ENCODE assay signal across 10 mouse cellular contexts in genomic region chr8:109458580-109458979, GRCm38 (mm10). TPM values are rescaled to one million over a fixed set of nuclear protein-coding genes. Genes with fewer than 3 reads are reported as not detected.
DNase-seq lines count a peak whose midpoint lies in the region; ATAC-seq and TF ChIP-seq lines count a peak whose summit lies in the region.
"Had no signal": no experiment of that assay in that cellular context is flagged by ENCODE, and none has a peak within 500 bp of the region (broad histone marks: within the 10 kb centered on the region; RNA-seq: fewer than 3 reads in every experiment).

No protein-coding gene starts in this region.

- no peaks in the 10 kb centered on the region for H3K79me2 ChIP-seq in liver, adult 2 months (ENCODE audit: control insufficient read depth, insufficient read depth, low read length)

- no peaks in the 10 kb centered on the region for H3K36me3 ChIP-seq in embryonic facial prominence, embryonic 13.5 days
- H3K36me3 ChIP-seq in embryonic facial prominence, embryonic 10.5 days (replicated peaks) = no peaks in the 10 kb centered on the region
- H3K36me3 ChIP-seq in liver, adult 2 months (ENCODE audit: control insufficient read depth, insufficient read depth, low read length) = no peaks in the 10 kb centered on the region

- no peaks in the 10 kb centered on the region for H3K9me3 ChIP-seq in embryonic facial prominence, embryonic 13.5 days
- H3K9me3 ChIP-seq in embryonic facial prominence, embryonic 10.5 days = no peaks in the 10 kb centered on the region

- no peak for TF ChIP-seq POLR2A in liver, adult 2 months (IDR thresholded peaks at IDR 0.05; ENCODE audit: extremely low read depth, insufficient read depth, low read length)

- peak overlapping the region; percentile 12; the same call in 1 of the 2 replicates for H3K4me2 ChIP-seq in embryonic facial prominence, embryonic 13.5 days

- intact Hi-C loops in left cerebral cortex, postnatal 25 days (cut with DNase I) = no loop called here

- H3K9ac ChIP-seq in embryonic facial prominence, embryonic 13.5 days = no peak overlapping the region
- no peak overlapping the region for H3K9ac ChIP-seq in liver, adult 2 months (ENCODE audit: low read depth, low read length)

- no peaks in the 10 kb centered on the region for H3K27me3 ChIP-seq in embryonic facial prominence, embryonic 13.5 days
- no peaks in the 10 kb centered on the region for H3K27me3 ChIP-seq in embryonic facial prominence, embryonic 10.5 days (replicated peaks; ENCODE audit: low read depth, poor library complexity, severe bottlenecking)
- no peaks in the 10 kb centered on the region for H3K27me3 ChIP-seq in liver, adult 2 months (ENCODE audit: control insufficient read depth, insufficient read depth, low read length)

- peaks cover 6% of the 10 kb centered on the region for H3K4me1 ChIP-seq in embryonic facial prominence, embryonic 13.5 days
- peaks cover 4% of the 10 kb centered on the region for H3K4me1 ChIP-seq in embryonic facial prominence, embryonic 10.5 days
- H3K4me1 ChIP-seq in liver, adult 2 months (ENCODE audit: control insufficient read depth, insufficient read depth, low read length) = no peaks in the 10 kb centered on the region

- no peak overlapping the region for H3K27ac ChIP-seq in embryonic facial prominence, embryonic 13.5 days
- no peak overlapping the region for H3K27ac ChIP-seq in embryonic facial prominence, embryonic 10.5 days (replicated peaks)
- H3K27ac ChIP-seq in liver, adult 2 months (replicated peaks; ENCODE audit: insufficient read depth, low read depth, low read length) = no peak overlapping the region
- H3K27ac ChIP-seq: kidney, postnatal 0 days had no signal

- WGBS in embryonic facial prominence, embryonic 13.5 days = 75% methylated on average over 12 of the region's 12 CpGs
- 77% methylated on average over 12 of the region's 12 CpGs for WGBS in embryonic facial prominence, embryonic 10.5 days
- 66% methylated on average over 12 of the region's 12 CpGs for WGBS in liver, adult 2 months

- TF ChIP-seq CTCF in liver, adult 2 months (IDR thresholded peaks at IDR 0.05; ENCODE audit: low read depth, low read length) = no peak

- no peak for ATAC-seq in embryonic facial prominence, embryonic 13.5 days (ENCODE audit: insufficient number of reproducible peaks, insufficient read depth, low FRiP score, low TSS enrichment, low read depth)

- H3K4me3 ChIP-seq in embryonic facial prominence, embryonic 13.5 days = no peak overlapping the region
- H3K4me3 ChIP-seq in embryonic facial prominence, embryonic 10.5 days = no peak overlapping the region
- 0 out of 2 replicates have a peak overlapping the region, but pooled peaks have one; percentile 3 for H3K4me3 ChIP-seq in liver, adult 2 months (ENCODE audit: insufficient read depth, low read depth, low read length)

- no peak for DNase-seq in embryonic facial prominence, embryonic 10.5 days (ENCODE audit: low spot score)
- no peak for DNase-seq in liver, adult 2 months (ENCODE audit: extremely low read depth, low read depth, low spot score)
- DNase-seq in liver = no peak
- DNase-seq in adrenal gland, postnatal 25 days = peak; percentile 42
- DNase-seq in left cerebral cortex, postnatal 25 days (ENCODE audit: low spot score in 2 of 2) = peak; percentile 31 to 39
- DNase-seq in embryo, embryonic 10.5 days (ENCODE audit: low spot score) = no peak
- no peak for DNase-seq in layer of hippocampus, postnatal 36 days

RNA-seq across cellular contexts. Expression of gene Pmfbp1, which starts 35.2 kb away (rescaled TPM):
- 0.14 TPM in 1 of 2 replicates, not detected in the other for polyA plus RNA-seq in embryonic facial prominence, embryonic 13.5 days (2015; fragmentation: Nextera tagmentation; extraction: Ambion mirVana)
- polyA plus RNA-seq in embryonic facial prominence, embryonic 10.5 days (2016; fragmentation: Nextera tagmentation; extraction: Ambion mirVana) = 0.16 and 0.19 TPM in 2 replicates
- total RNA-seq in liver, adult 2 months (2014; rRNA removed) = not detected in 2 replicates
- polyA plus RNA-seq in liver, adult 2 months (2012; rRNA removed) = 0.02 TPM in 1 of 2 replicates, not detected in the other
- not detected in 2 replicates for total RNA-seq in adrenal gland, postnatal 25 days (2021)
- under 1 TPM; 0.25 to 0.30 TPM for total RNA-seq in left cerebral cortex, postnatal 25 days (2021)
- total RNA-seq in layer of hippocampus, postnatal 36 days (2021) = under 1 TPM in 1 of 2 experiments, not detected in 1; 0.10 TPM
- polyA plus RNA-seq: stomach, embryonic 16.5 days had no signal

Comparison
In these comparisons a context has a peak if more than half of its experiments do, and no peak if none do; other contexts are left out.
1. DNase-seq: peak in adrenal gland, postnatal 25 days (single experiment) and left cerebral cortex, postnatal 25 days (2 of 2); none in embryonic facial prominence, embryonic 10.5 days (single experiment), liver, adult 2 months (single experiment), liver (single experiment), embryo, embryonic 10.5 days (single experiment) and layer of hippocampus, postnatal 36 days (0 of 2).